Mouse (Mus musculus) E14TG2a.4 (cell line): Measurements from ENCODE around the gene Basp1.

ENCODE experiments used
- CTCF ChIP-seq: conservative IDR thresholded peaks from 2 replicates; pipeline ENCODE4 v1.5.1; 2014; ENCODE audit warnings: low read length
- NANOG ChIP-seq: IDR thresholded peaks from 2 replicates; pipeline ENCODE4 v1.6.1; 2014; ENCODE audit warnings: borderline replicate concordance, low read length, mixed read lengths
- POU5F1 ChIP-seq: IDR thresholded peaks from 2 replicates; pipeline ENCODE4 v1.6.1; 2014; ENCODE audit warnings: low read length, borderline replicate concordance

DNA sequence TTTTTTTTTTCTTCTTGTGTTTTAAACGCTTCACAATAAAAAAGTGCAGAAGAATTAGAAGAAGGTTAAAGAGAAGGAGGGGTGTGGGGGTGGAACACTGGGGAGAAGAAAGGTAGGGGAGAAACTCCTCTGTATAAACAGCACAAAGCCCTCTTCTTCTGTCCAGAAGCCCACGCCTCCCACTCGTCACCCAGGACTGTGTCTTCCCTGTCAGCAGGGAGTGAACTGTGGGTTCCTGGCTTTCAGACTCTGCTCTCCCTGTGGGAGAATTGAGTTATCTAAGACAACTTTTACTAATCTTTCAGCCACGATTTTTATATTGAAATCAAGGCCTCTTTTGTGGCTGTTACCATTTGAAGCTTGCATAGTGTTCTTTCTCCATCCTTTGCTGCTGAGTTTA is 82.6 kb downstream of the Basp1 start:
- TF ChIP-seq CTCF = no peak
- TF ChIP-seq NANOG = no peak
- no peak for TF ChIP-seq POU5F1
